Mouse (Mus musculus): ENCODE results near the gene Styk1. TPM values are rescaled to one million over a fixed set of nuclear protein-coding genes. Genes with fewer than 3 reads are reported as not detected.
A peak's percentile ranks its signal among the peaks of the same experiment; 100 is the strongest.

The Styk1 gene
- total RNA-seq, 1 experiment: 1.4 TPM

DNA sequence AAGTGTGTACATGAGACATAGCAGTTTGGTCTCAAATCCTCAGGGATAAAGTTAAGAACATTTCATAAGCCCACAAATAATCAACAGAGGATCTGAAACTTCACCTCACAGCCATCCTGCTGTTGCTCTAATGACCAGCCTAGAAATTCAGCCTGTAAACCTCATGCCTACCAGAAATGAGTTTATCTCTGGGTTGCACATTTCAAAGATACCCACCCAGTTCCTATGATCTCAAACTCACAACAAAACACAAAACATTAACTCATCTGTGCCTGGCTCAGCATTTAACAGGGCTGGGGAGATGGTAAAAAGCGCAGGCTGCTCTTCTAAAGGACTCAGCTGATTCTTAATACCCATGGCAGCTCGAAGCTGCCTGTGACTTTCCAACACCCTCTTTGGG, 11.0 kb upstream of the Styk1 start:
- Histone ChIP-seq H3K36me3 (ENCODE audit: control insufficient read depth, insufficient read depth, low read length, poor library complexity, severe bottlenecking) (peaks cover 43% of the 10 kb centered on the region), H3K27ac (ENCODE audit: insufficient read depth, low read depth, low read length, poor library complexity, severe bottlenecking) (no peak overlapping the region), H3K4me1 (ENCODE audit: control insufficient read depth in 2 of 2, insufficient read depth in 2 of 2, low read length in 2 of 2, poor library complexity in 1 of 2) (no peaks in the 10 kb centered on the region), H3K9ac (ENCODE audit: insufficient read depth, low read depth, low read length, poor library complexity, severe bottlenecking) (no peak overlapping the region), H3K4me3 (ENCODE audit: insufficient read depth in 1 of 2, low read depth in 1 of 2, low read length in 2 of 2, poor library complexity in 1 of 2, severe bottlenecking in 1 of 2) (no peak overlapping the region), H3K9me3 (ENCODE audit: control insufficient read depth, insufficient read depth, low read depth, low read length) (no peaks in the 10 kb centered on the region)
- in situ Hi-C loops (cut with MboI; ENCODE audit: low sequenced_read_pairs in 2 of 2, unreplicated experiment in 2 of 2): no loop called here
- TF ChIP-seq ZNF384 (IDR thresholded peaks at IDR 0.05; ENCODE audit: low read depth, low read length): no peak
- TF ChIP-seq MAFK (IDR thresholded peaks at IDR 0.05; ENCODE audit: insufficient read depth, low read depth, low read length): no peak
- TF ChIP-seq HCFC1 (IDR thresholded peaks at IDR 0.05; ENCODE audit: borderline replicate concordance, insufficient read depth, low read length): no peak
- TF ChIP-seq CHD2 (IDR thresholded peaks at IDR 0.05; ENCODE audit: low read depth, low read length): no peak
- no peak for TF ChIP-seq ZC3H11A (IDR thresholded peaks at IDR 0.05; ENCODE audit: borderline replicate concordance, low read depth, low read length)
- no peak for DNase-seq (ENCODE audit: low read depth, low spot score)

DNA sequence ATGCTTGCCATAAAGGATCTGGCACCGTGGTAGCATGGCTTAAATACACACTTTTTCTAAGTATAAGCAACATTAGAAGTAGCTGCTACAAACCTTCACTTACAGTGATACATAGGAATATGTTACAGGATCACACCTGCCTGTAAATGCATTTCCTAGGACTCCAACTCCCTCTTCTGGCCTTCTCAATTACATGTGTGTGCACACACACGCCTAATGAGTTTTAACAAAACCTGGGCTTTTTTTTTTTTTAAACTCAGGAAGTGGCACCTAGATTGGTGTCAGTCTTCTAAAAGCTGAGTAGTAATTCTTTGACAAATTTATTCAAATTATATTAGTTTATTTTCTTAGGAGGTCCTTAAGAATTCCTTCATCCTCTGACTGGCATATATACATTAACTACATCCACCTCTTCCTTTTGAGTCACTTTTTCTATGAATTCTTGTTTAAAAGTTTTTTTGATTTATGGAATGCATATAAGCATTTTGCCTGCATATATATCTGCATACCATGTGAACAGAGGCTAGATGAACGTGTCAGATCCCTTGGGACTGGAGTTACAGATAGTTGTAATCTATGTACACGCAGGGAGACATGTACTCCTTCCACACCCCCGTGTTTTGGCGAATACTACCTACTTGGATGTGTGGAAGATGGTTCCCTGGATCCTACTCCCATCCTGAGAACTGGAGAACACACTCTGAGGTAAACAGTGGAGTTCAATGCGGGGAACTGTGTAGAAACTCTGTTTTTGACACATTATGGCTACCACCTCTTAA, 9.8 kb upstream of the Styk1 start:
- Histone ChIP-seq H3K4me3 (ENCODE audit: insufficient read depth in 1 of 2, low read depth in 1 of 2, low read length in 2 of 2, poor library complexity in 1 of 2, severe bottlenecking in 1 of 2) (no peak overlapping the region), H3K9me3 (ENCODE audit: control insufficient read depth, insufficient read depth, low read depth, low read length) (no peaks in the 10 kb centered on the region), H3K9ac (ENCODE audit: insufficient read depth, low read depth, low read length, poor library complexity, severe bottlenecking) (no peak overlapping the region), H3K27ac (ENCODE audit: insufficient read depth, low read depth, low read length, poor library complexity, severe bottlenecking) (no peak overlapping the region), H3K36me3 (ENCODE audit: control insufficient read depth, insufficient read depth, low read length, poor library complexity, severe bottlenecking) (peaks cover 34% of the 10 kb centered on the region), H3K4me1 (ENCODE audit: control insufficient read depth in 2 of 2, insufficient read depth in 2 of 2, low read length in 2 of 2, poor library complexity in 1 of 2) (no peaks in the 10 kb centered on the region)
- DNase-seq (ENCODE audit: low read depth, low spot score): no peak
- no peak for TF ChIP-seq CHD2 (IDR thresholded peaks at IDR 0.05; ENCODE audit: low read depth, low read length)
- no peak for TF ChIP-seq HCFC1 (IDR thresholded peaks at IDR 0.05; ENCODE audit: borderline replicate concordance, insufficient read depth, low read length)
- TF ChIP-seq ZC3H11A (IDR thresholded peaks at IDR 0.05; ENCODE audit: borderline replicate concordance, low read depth, low read length): no peak
- TF ChIP-seq ZNF384 (IDR thresholded peaks at IDR 0.05; ENCODE audit: low read depth, low read length): no peak
- no peak for TF ChIP-seq MAFK (IDR thresholded peaks at IDR 0.05; ENCODE audit: insufficient read depth, low read depth, low read length)
- in situ Hi-C loops (cut with MboI; ENCODE audit: low sequenced_read_pairs in 2 of 2, unreplicated experiment in 2 of 2): no loop called here

DNA sequence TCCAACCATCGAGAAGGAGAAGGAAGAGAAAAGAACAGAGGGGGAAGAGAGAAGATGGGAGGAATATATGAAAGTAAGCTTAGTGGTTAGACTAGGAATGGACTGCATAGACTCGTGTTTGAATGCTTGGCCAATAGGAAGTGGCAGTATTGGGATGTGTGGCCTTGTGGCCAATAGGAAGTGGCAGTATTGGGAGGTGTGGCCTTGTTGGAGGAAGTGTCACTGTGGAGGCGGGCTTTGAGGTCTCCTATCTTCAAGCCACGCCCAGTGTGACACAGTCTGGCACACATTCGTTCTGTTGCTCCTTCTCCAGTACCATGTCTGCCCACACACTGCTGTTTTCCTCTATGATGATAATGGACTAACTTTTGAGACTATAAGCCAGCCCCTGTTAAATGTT, 7.3 kb upstream of the Styk1 start:
- peaks cover 14% of the 10 kb centered on the region for H3K36me3 ChIP-seq (ENCODE audit: control insufficient read depth, insufficient read depth, low read length, poor library complexity, severe bottlenecking)
- in situ Hi-C loops (cut with MboI; ENCODE audit: low sequenced_read_pairs in 2 of 2, unreplicated experiment in 2 of 2): no loop called here
- no peaks in the 10 kb centered on the region for H3K4me1 ChIP-seq (ENCODE audit: control insufficient read depth in 2 of 2, insufficient read depth in 2 of 2, low read length in 2 of 2, poor library complexity in 1 of 2)
- DNase-seq (ENCODE audit: low read depth, low spot score): peak; percentile 47
- H3K9me3 ChIP-seq (ENCODE audit: control insufficient read depth, insufficient read depth, low read depth, low read length): no peaks in the 10 kb centered on the region
- TF ChIP-seq ZNF384 (IDR thresholded peaks at IDR 0.05; ENCODE audit: low read depth, low read length) (no peak), HCFC1 (IDR thresholded peaks at IDR 0.05; ENCODE audit: borderline replicate concordance, insufficient read depth, low read length) (no peak), MAFK (IDR thresholded peaks at IDR 0.05; ENCODE audit: insufficient read depth, low read depth, low read length) (no peak), ZC3H11A (IDR thresholded peaks at IDR 0.05; ENCODE audit: borderline replicate concordance, low read depth, low read length) (no peak), CHD2 (IDR thresholded peaks at IDR 0.05; ENCODE audit: low read depth, low read length) (peak; percentile 74)
- no peak overlapping the region for H3K9ac ChIP-seq (ENCODE audit: insufficient read depth, low read depth, low read length, poor library complexity, severe bottlenecking)
- no peak overlapping the region for H3K27ac ChIP-seq (ENCODE audit: insufficient read depth, low read depth, low read length, poor library complexity, severe bottlenecking)
- H3K4me3 ChIP-seq (ENCODE audit: insufficient read depth in 1 of 2, low read depth in 1 of 2, low read length in 2 of 2, poor library complexity in 1 of 2, severe bottlenecking in 1 of 2): no peak overlapping the region

GRCm38 (mm10) chr6:131359543-131359942, 6.1 kb upstream of the Styk1 start:
- Histone ChIP-seq H3K9me3 (ENCODE audit: control insufficient read depth, insufficient read depth, low read depth, low read length) (no peaks in the 10 kb centered on the region), H3K36me3 (ENCODE audit: control insufficient read depth, insufficient read depth, low read length, poor library complexity, severe bottlenecking) (peaks cover 10% of the 10 kb centered on the region), H3K27ac (ENCODE audit: insufficient read depth, low read depth, low read length, poor library complexity, severe bottlenecking) (no peak overlapping the region), H3K4me1 (ENCODE audit: control insufficient read depth in 2 of 2, insufficient read depth in 2 of 2, low read length in 2 of 2, poor library complexity in 1 of 2) (no peaks in the 10 kb centered on the region), H3K9ac (ENCODE audit: insufficient read depth, low read depth, low read length, poor library complexity, severe bottlenecking) (no peak overlapping the region), H3K4me3 (ENCODE audit: insufficient read depth in 1 of 2, low read depth in 1 of 2, low read length in 2 of 2, poor library complexity in 1 of 2, severe bottlenecking in 1 of 2) (no peak overlapping the region)
- no peak for TF ChIP-seq CHD2 (IDR thresholded peaks at IDR 0.05; ENCODE audit: low read depth, low read length)
- no peak for TF ChIP-seq HCFC1 (IDR thresholded peaks at IDR 0.05; ENCODE audit: borderline replicate concordance, insufficient read depth, low read length)
- no peak for TF ChIP-seq MAFK (IDR thresholded peaks at IDR 0.05; ENCODE audit: insufficient read depth, low read depth, low read length)
- no peak for TF ChIP-seq ZC3H11A (IDR thresholded peaks at IDR 0.05; ENCODE audit: borderline replicate concordance, low read depth, low read length)
- TF ChIP-seq ZNF384 (IDR thresholded peaks at IDR 0.05; ENCODE audit: low read depth, low read length): no peak
- in situ Hi-C loops (cut with MboI; ENCODE audit: low sequenced_read_pairs in 2 of 2, unreplicated experiment in 2 of 2): no loop called here
- no peak for DNase-seq (ENCODE audit: low read depth, low spot score)
